Mouse (Mus musculus) liver, embryonic 14.5 days (tissue): ENCODE data around the gene Sgms1. TPM values are rescaled to one million over a fixed set of nuclear protein-coding genes. Genes with fewer than 3 reads are reported as not detected.
A peak's percentile ranks its signal among the peaks of the same experiment; 100 is the strongest.

Source experiments
- ATAC-seq: fragments of 200-750 bp; cut with Nextera tagmentation; 2 replicates; pipeline ENCODE4 v1.8.0; 2017; ENCODE audit warnings: moderate number of reproducible peaks, mild to moderate bottlenecking, moderate library complexity; ENCODE audit not compliant: insufficient read depth
- DNase-seq, 3 experiments: peaks; one replicate each; pipeline ENCODE4 v3.0.0-alpha.2; 2012 to 2013; ENCODE audit warnings: low read depth in 3 of 3, low spot score in 3 of 3
- H3K27ac ChIP-seq: fragments of 300-500 bp; sonication (generic); 2 replicates; pipeline ENCODE4 v1.5.1; 2014; ENCODE audit warnings: moderate library complexity, mild to moderate bottlenecking, control low read depth, inconsistent platforms
- H3K27me3 ChIP-seq: fragments of 300-500 bp; sonication (generic); 2 replicates; pipeline ENCODE4 v1.6.1; 2014; ENCODE audit warnings: mild to moderate bottlenecking, low read length, moderate library complexity; ENCODE audit not compliant: control insufficient read depth, insufficient read depth
- H3K36me3 ChIP-seq: fragments of 300-500 bp; sonication (generic); replicated peaks from 2 replicates; pipeline ENCODE4 v1.6.1; 2014; ENCODE audit warnings: low read depth; ENCODE audit not compliant: control insufficient read depth, insufficient read depth
- H3K4me1 ChIP-seq, 2 experiments: fragments of 200-500 bp in 1 of 2; fragments of 300-500 bp in 1 of 2; sonication (generic) in 1 of 2; replicated peaks; 2 replicates each; pipeline ENCODE4 v1.6.1; 2012 to 2014; ENCODE audit warnings: antibody characterized with exemption in 1 of 2, inconsistent platforms in 1 of 2, low read length in 1 of 2; ENCODE audit not compliant: control insufficient read depth in 2 of 2, insufficient read depth in 2 of 2
- H3K4me2 ChIP-seq: fragments of 300-500 bp; sonication (generic); 2 replicates; pipeline ENCODE4 v1.6.1; 2014; ENCODE audit warnings: low read depth, mild to moderate bottlenecking, control low read depth, moderate library complexity
- H3K4me3 ChIP-seq, 2 experiments: fragments of 200-500 bp in 1 of 2; fragments of 300-500 bp in 1 of 2; sonication (generic) in 1 of 2; 2 replicates each; pipeline ENCODE4 v1.5.1; 2012 to 2014; ENCODE audit warnings: low read depth in 2 of 2, low read length in 2 of 2, mild to moderate bottlenecking in 2 of 2, control low read depth in 1 of 2, inconsistent platforms in 1 of 2, moderate library complexity in 1 of 2; ENCODE audit not compliant: insufficient read depth in 1 of 2
- H3K9ac ChIP-seq: fragments of 300-500 bp; sonication (generic); replicated peaks from 2 replicates; pipeline ENCODE4 v1.6.1; 2014; ENCODE audit warnings: mild to moderate bottlenecking, control low read depth, moderate library complexity
- H3K9me3 ChIP-seq: fragments of 300-500 bp; sonication (generic); 2 replicates; pipeline ENCODE4 v1.6.1; 2016; ENCODE audit warnings: low read length, mixed read lengths; ENCODE audit not compliant: control insufficient read depth
- CTCF ChIP-seq: IDR thresholded peaks from 2 replicates; pipeline ENCODE4 v1.5.1; 2016; ENCODE audit warnings: antibody characterized with exemption, low read depth, control low read depth
- EP300 ChIP-seq: IDR thresholded peaks from 2 replicates; pipeline ENCODE4 v1.6.1; 2016; ENCODE audit warnings: antibody characterized with exemption, low read depth
- WGBS: fragments of 180-500 bp; shearing (Covaris S2); extraction: QIAGEN DNeasy Blood & Tissue Kit; methylation state at CpG from one replicate; pipeline ENCODE4 v1.1.7; 2014; ENCODE audit not compliant: insufficient replicate concordance; 5-methylcytosine and 5-hydroxymethylcytosine counted together
- polyA plus RNA-seq, 2 experiments: library from polyadenylated mRNA; depleted of rRNA in 1 of 2; stranded (reverse) in 1 of 2; unstranded in 1 of 2; fragments of >200 nt; fragmentation: Nextera tagmentation in 1 of 2; extraction: Ambion mirVana in 1 of 2; gene quantifications; 2 replicates each; pipeline versions ENCODE4 v1.2.1 to v1.2.3; 2012 to 2014

Gene Sgms1
- polyA plus RNA-seq, 2 experiments: 17.3 to 19.2 TPM

- DNase-seq (no peak), ATAC-seq (no peak)
- no peak overlapping the region for H3K4me2 ChIP-seq
- no peak for TF ChIP-seq CTCF
- no peak for TF ChIP-seq EP300
- no peaks in the 10 kb centered on the region for H3K9me3 ChIP-seq
- H3K36me3 ChIP-seq: no peaks in the 10 kb centered on the region
- no peak overlapping the region for H3K9ac ChIP-seq
- H3K27me3 ChIP-seq: no peaks in the 10 kb centered on the region
- no peak overlapping the region for H3K4me3 ChIP-seq
- H3K27ac ChIP-seq: no peak overlapping the region
- peaks cover 3 to 10% of the 10 kb centered on the region in 2 experiments; a peak in 2 of 4 replicates for H3K4me1 ChIP-seq
- 67% methylated on average over 4 of the region's 4 CpGs for WGBS
Measured at GRCm38 (mm10) chr19:32356166-32356565, 33.3 kb downstream of the Sgms1 start.

DNA sequence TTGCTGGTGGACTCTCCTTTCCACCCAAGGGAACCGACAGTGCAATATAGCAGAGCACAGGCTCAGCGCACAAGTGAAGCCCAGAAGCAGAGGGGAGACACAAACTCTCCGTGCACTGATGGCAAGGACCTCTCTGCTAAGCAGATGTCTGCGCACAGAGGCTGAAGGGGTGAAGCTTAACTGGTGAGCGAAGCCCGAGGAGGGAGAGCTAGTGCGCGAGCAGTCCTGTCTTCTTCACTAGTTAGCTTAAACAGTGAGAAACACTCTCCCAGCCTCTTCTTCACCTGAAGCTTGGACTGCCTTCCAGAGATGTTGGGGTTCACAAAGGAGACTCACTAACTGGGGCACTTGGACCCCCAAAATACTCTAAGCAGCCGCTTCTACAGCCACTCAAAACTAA is 36.1 kb downstream of the Sgms1 start:
- DNase-seq (no peak), ATAC-seq (no peak)
- TF ChIP-seq CTCF: no peak
- TF ChIP-seq EP300: no peak
- WGBS: 77% methylated on average over 9 of the region's 9 CpGs
- Histone ChIP-seq H3K36me3 (no peaks in the 10 kb centered on the region), H3K27me3 (no peaks in the 10 kb centered on the region), H3K4me1 (0 out of 4 replicates have a peak, but pooled peaks cover 0 to 4% of the 10 kb centered on the region in 2 experiments), H3K27ac (no peak overlapping the region), H3K9me3 (no peaks in the 10 kb centered on the region), H3K4me3 (no peak overlapping the region), H3K9ac (no peak overlapping the region), H3K4me2 (no peak overlapping the region)

GRCm38 (mm10) chr19:32348955-32349654 is 40.4 kb downstream of the Sgms1 start:
- no peak overlapping the region for H3K4me2 ChIP-seq
- no peak overlapping the region for H3K27ac ChIP-seq
- no peaks in the 10 kb centered on the region for H3K9me3 ChIP-seq
- DNase-seq: no peak
- H3K4me3 ChIP-seq: no peak overlapping the region
- WGBS: 55% methylated on average over 7 of the region's 7 CpGs
- H3K4me1 ChIP-seq: peaks cover 0 to 20% of the 10 kb centered on the region in 2 experiments
- H3K27me3 ChIP-seq: no peaks in the 10 kb centered on the region
- TF ChIP-seq EP300 (no peak), CTCF (no peak)
- no peaks in the 10 kb centered on the region for H3K36me3 ChIP-seq
- H3K9ac ChIP-seq: no peak overlapping the region
- no peak for ATAC-seq

DNA sequence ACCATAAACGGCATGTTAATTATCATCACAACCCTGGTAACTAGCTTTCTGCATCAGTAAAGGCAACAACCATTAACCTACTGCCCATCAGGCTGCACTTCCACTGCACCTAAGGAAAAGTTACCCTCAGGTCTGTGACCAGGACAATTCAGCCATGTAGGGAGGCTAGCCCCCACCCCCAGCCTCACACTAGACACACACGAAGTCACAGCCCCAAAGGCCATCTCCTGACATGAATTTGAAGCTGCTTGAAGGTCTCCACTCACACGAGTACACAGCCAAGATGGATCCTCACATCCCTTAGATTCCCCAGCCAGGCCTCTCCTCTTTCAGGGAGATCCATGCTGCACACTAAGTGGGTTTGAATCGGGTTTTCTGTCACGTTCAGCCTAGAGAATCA is 42.0 kb downstream of the Sgms1 start:
- no peak overlapping the region for H3K4me2 ChIP-seq
- peaks cover 0 to 29% of the 10 kb centered on the region in 2 experiments for H3K4me1 ChIP-seq
- no peak for TF ChIP-seq CTCF
- no peak for TF ChIP-seq EP300
- H3K27ac ChIP-seq: no peak overlapping the region
- H3K27me3 ChIP-seq: no peaks in the 10 kb centered on the region
- DNase-seq (no peak), ATAC-seq (no peak)
- no peaks in the 10 kb centered on the region for H3K9me3 ChIP-seq
- no peak overlapping the region; the same call in 1 of the 2 replicates for H3K9ac ChIP-seq
- no peaks in the 10 kb centered on the region for H3K36me3 ChIP-seq
- H3K4me3 ChIP-seq: no peak overlapping the region
- 61% methylated on average over 5 of the region's 5 CpGs for WGBS

GRCm38 (mm10) chr19:32346624-32347341 is 42.7 kb downstream of the Sgms1 start:
- ATAC-seq (peak; percentile 19; the same call in 1 of the 2 replicates), DNase-seq (no peak)
- peaks cover 0 to 36% of the 10 kb centered on the region in 2 experiments for H3K4me1 ChIP-seq
- no peaks in the 10 kb centered on the region for H3K27me3 ChIP-seq
- peak overlapping the region; percentile 16 for H3K4me2 ChIP-seq
- H3K36me3 ChIP-seq: no peaks in the 10 kb centered on the region
- WGBS: 72% methylated on average over 9 of the region's 9 CpGs
- H3K27ac ChIP-seq: no peak overlapping the region
- TF ChIP-seq CTCF (no peak), EP300 (no peak)
- no peak overlapping the region for H3K9ac ChIP-seq
- no peaks in the 10 kb centered on the region for H3K9me3 ChIP-seq
- no peak overlapping the region; a peak in 1 of 4 replicates for H3K4me3 ChIP-seq
